Mouse (Mus musculus) liver, embryonic 14.5 days (tissue): Measurements from ENCODE around the gene Cabp7.

ENCODE experiments used
- CTCF ChIP-seq: IDR thresholded peaks from 2 replicates; pipeline ENCODE4 v1.5.1; 2016; ENCODE audit warnings: antibody characterized with exemption, low read depth, control low read depth
- EP300 ChIP-seq: IDR thresholded peaks from 2 replicates; pipeline ENCODE4 v1.6.1; 2016; ENCODE audit warnings: antibody characterized with exemption, low read depth

- TF ChIP-seq CTCF (no peak), EP300 (no peak)
These were observed 707 bp upstream of the Cabp7 start for GRCm38 (mm10) chr11:4747285-4747684.
